Mouse (Mus musculus): ENCODE data around the gene Setd2. TPM values are rescaled to one million over a fixed set of nuclear protein-coding genes. Genes with fewer than 3 reads are reported as not detected.

Gene Setd2
- polyA plus RNA-seq, 1 experiment from 2014 or later = 44.7 TPM

GRCm38 (mm10) chr9:110643787-110644186 is 111.4 kb downstream of the Setd2 start:
- Histone ChIP-seq H3K9ac (replicated peaks) (no peak overlapping the region), H3K36me3 (no peaks in the 10 kb centered on the region), H3K4me2 (replicated peaks) (no peak overlapping the region), H3K27ac (no peak overlapping the region), H3K27me3 (no peaks in the 10 kb centered on the region), H3K9me3 (no peaks in the 10 kb centered on the region), H3K4me1 (replicated peaks) (peaks cover 4% of the 10 kb centered on the region), H3K4me3 (replicated peaks) (no peak overlapping the region)
- 75% methylated on average over 9 of the region's 9 CpGs for WGBS
- ATAC-seq = no peak

- Histone ChIP-seq H3K36me3 (no peaks in the 10 kb centered on the region), H3K9ac (replicated peaks) (no peak overlapping the region), H3K4me2 (replicated peaks) (no peak overlapping the region), H3K4me1 (replicated peaks) (peaks cover 6% of the 10 kb centered on the region), H3K27ac (no peak overlapping the region), H3K9me3 (no peaks in the 10 kb centered on the region), H3K4me3 (replicated peaks) (no peak overlapping the region), H3K27me3 (no peaks in the 10 kb centered on the region)
- WGBS = 87% methylated on average over 10 of the region's 10 CpGs
- no peak for ATAC-seq
Observed at GRCm38 (mm10) chr9:110644295-110644694, 111.9 kb downstream of the Setd2 start.

- Histone ChIP-seq H3K4me3 (replicated peaks) (no peak overlapping the region), H3K9me3 (no peaks in the 10 kb centered on the region), H3K9ac (replicated peaks) (no peak overlapping the region), H3K27me3 (no peaks in the 10 kb centered on the region), H3K27ac (no peak overlapping the region), H3K4me2 (replicated peaks) (no peak overlapping the region), H3K4me1 (replicated peaks) (peaks cover 15% of the 10 kb centered on the region), H3K36me3 (no peaks in the 10 kb centered on the region)
- no peak for ATAC-seq
- WGBS = 94% methylated on average over 9 of the region's 9 CpGs
Observed at GRCm38 (mm10) chr9:110645219-110645618, 112.8 kb downstream of the Setd2 start.

GRCm38 (mm10) chr9:110649775-110650174 is 117.4 kb downstream of the Setd2 start:
- no peaks in the 10 kb centered on the region for H3K36me3 ChIP-seq
- peak overlapping the region; percentile 80 for H3K27ac ChIP-seq
- H3K4me1 ChIP-seq (replicated peaks) = peaks cover 51% of the 10 kb centered on the region
- no peaks in the 10 kb centered on the region for H3K9me3 ChIP-seq
- no peak overlapping the region for H3K4me3 ChIP-seq (replicated peaks)
- H3K9ac ChIP-seq (replicated peaks) = no peak overlapping the region
- peak overlapping the region; percentile 16 for H3K4me2 ChIP-seq (replicated peaks)
- ATAC-seq = no peak
- peaks cover 29% of the 10 kb centered on the region for H3K27me3 ChIP-seq

- 0 out of 2 replicates have a peak overlapping the region, but pooled peaks have one; percentile 12 for H3K9ac ChIP-seq (replicated peaks)
- H3K4me2 ChIP-seq (replicated peaks) = peak overlapping the region; percentile 99
- 37% methylated on average over 13 of the region's 13 CpGs for WGBS
- H3K4me1 ChIP-seq (replicated peaks) = peaks cover 64% of the 10 kb centered on the region
- no peak overlapping the region for H3K4me3 ChIP-seq (replicated peaks)
- ATAC-seq = no peak
- H3K27me3 ChIP-seq = peaks cover 29% of the 10 kb centered on the region
- no peak overlapping the region for H3K27ac ChIP-seq
- no peaks in the 10 kb centered on the region for H3K9me3 ChIP-seq
- H3K36me3 ChIP-seq = no peaks in the 10 kb centered on the region
Observed at GRCm38 (mm10) chr9:110651931-110652722, 119.7 kb downstream of the Setd2 start.

- 22% methylated on average over 14 of the region's 14 CpGs for WGBS
- H3K36me3 ChIP-seq = no peaks in the 10 kb centered on the region
- H3K9ac ChIP-seq (replicated peaks) = peak overlapping the region; percentile 80
- no peak overlapping the region for H3K27ac ChIP-seq
- H3K4me2 ChIP-seq (replicated peaks) = peak overlapping the region; percentile 99
- no peak for ATAC-seq
- H3K4me1 ChIP-seq (replicated peaks) = peaks cover 73% of the 10 kb centered on the region
- peaks cover 29% of the 10 kb centered on the region for H3K27me3 ChIP-seq
- H3K4me3 ChIP-seq (replicated peaks) = peak overlapping the region; percentile 72
- H3K9me3 ChIP-seq = no peaks in the 10 kb centered on the region
Observed at GRCm38 (mm10) chr9:110652963-110653654, 120.7 kb downstream of the Setd2 start.

- under 1% methylated on average over 74 of the region's 75 CpGs for WGBS
- H3K27ac ChIP-seq = peak within 1 kb of the TSS; percentile 30; the same call in 1 of the 2 replicates
- peaks cover 29% of the 10 kb centered on the region for H3K27me3 ChIP-seq
- peaks cover 76% of the 10 kb centered on the region for H3K4me1 ChIP-seq (replicated peaks)
- 0 out of 2 replicates have a peak, but pooled peaks cover under 1% of the 10 kb centered on the region for H3K36me3 ChIP-seq
- H3K4me3 ChIP-seq (replicated peaks) = peak within 1 kb of the TSS; percentile 72
- peak; percentile 47 for ATAC-seq
- H3K9ac ChIP-seq (replicated peaks) = peak within 1 kb of the TSS; percentile 80
- peak within 1 kb of the TSS; percentile 99 for H3K4me2 ChIP-seq (replicated peaks)
- no peaks in the 10 kb centered on the region for H3K9me3 ChIP-seq
Observed at GRCm38 (mm10) chr9:110653655-110654461, 121.5 kb downstream of the Setd2 start, which contains the start of gene Nbeal2. Nbeal2 (minus strand) TSS chr9:110654161.

GRCm38 (mm10) chr9:110654726-110655650 is 122.6 kb downstream of the Setd2 start:
- 81% methylated on average over 19 of the region's 19 CpGs for WGBS
- no peak for ATAC-seq
- H3K9me3 ChIP-seq = no peaks in the 10 kb centered on the region
- H3K27me3 ChIP-seq = peaks cover 29% of the 10 kb centered on the region
- peak overlapping the region; percentile 80; the same call in 1 of the 2 replicates for H3K9ac ChIP-seq (replicated peaks)
- H3K4me2 ChIP-seq (replicated peaks) = peak overlapping the region; percentile 99
- peaks cover 74% of the 10 kb centered on the region for H3K4me1 ChIP-seq (replicated peaks)
- H3K36me3 ChIP-seq = peaks cover 7% of the 10 kb centered on the region; the same call in 1 of the 2 replicates
- H3K4me3 ChIP-seq (replicated peaks) = peak overlapping the region; percentile 72
- H3K27ac ChIP-seq = no peak overlapping the region

- Histone ChIP-seq H3K27me3 (peaks cover 29% of the 10 kb centered on the region), H3K4me3 (replicated peaks) (peak overlapping the region; percentile 67), H3K9ac (replicated peaks) (peak overlapping the region; percentile 64), H3K4me2 (replicated peaks) (peak overlapping the region; percentile 58), H3K9me3 (no peaks in the 10 kb centered on the region), H3K4me1 (replicated peaks) (peaks cover 67% of the 10 kb centered on the region), H3K36me3 (peaks cover 7% of the 10 kb centered on the region; the same call in 1 of the 2 replicates), H3K27ac (peak overlapping the region; percentile 96)
- 85% methylated on average over 10 of the region's 10 CpGs for WGBS
- no peak for ATAC-seq
Observed at GRCm38 (mm10) chr9:110655651-110656007, 123.2 kb downstream of the Setd2 start.

GRCm38 (mm10) chr9:110656249-110657221 is 124.1 kb downstream of the Setd2 start, which contains the start of gene Ccdc12:
Ccdc12 (plus strand) TSS chr9:110656503.
- Histone ChIP-seq H3K4me1 (replicated peaks) (peaks cover 64% of the 10 kb centered on the region), H3K9ac (replicated peaks) (peak within 1 kb of the TSS; percentile 80), H3K4me3 (replicated peaks) (peak within 1 kb of the TSS; percentile 67), H3K36me3 (peaks cover 7% of the 10 kb centered on the region; the same call in 1 of the 2 replicates), H3K27me3 (peaks cover 21% of the 10 kb centered on the region), H3K4me2 (replicated peaks) (peak within 1 kb of the TSS; percentile 58), H3K27ac (peak within 1 kb of the TSS; percentile 96), H3K9me3 (no peaks in the 10 kb centered on the region)
- under 1% methylated on average over 52 of the region's 52 CpGs for WGBS
- ATAC-seq = peak; percentile 98

Measured in midbrain, embryonic 13.5 days (tissue).